ENCODE assay signal across 7 mouse cellular contexts in genomic region chr8:82665131-82665530, GRCm38 (mm10).
"Had no signal": no experiment of that assay in that cellular context is flagged by ENCODE, and none has a peak within 500 bp of the region (broad histone marks: within the 10 kb centered on the region; RNA-seq: fewer than 3 reads in every experiment).

No protein-coding gene starts in this region.

- DNase-seq: lung, adult 18-20 months; lung, embryonic 14.5 days; lung, postnatal 10 days; right cerebral cortex, postnatal 14 days; thymus, adult 18-20 months; thymus, postnatal 14 days; thymus, postnatal 36 days had no signal
